Mouse (Mus musculus) brain, embryonic 18.5 days (tissue): ENCODE measurements at regions not wholly inside any gene's neighbourhood (a gene's known extent, or its start where the extent isn't known, plus 50 kb on each side); places are given as distances from the start of the nearest gene placed in this dataset.
"Not testable (repeated sequence)": the region's sequence is repeated elsewhere in the genome, so short reads cannot be mapped to it uniquely, and the experiment has no call there.

Source experiments
- DNase-seq: peaks from one replicate; pipeline ENCODE4 v3.0.0-alpha.2; 2012; ENCODE audit warnings: low read depth, low spot score

- DNase-seq: no peak
These were observed 100.6 kb downstream of the Vmn2r79 start for GRCm38 (mm10) chr7:87096500-87096899.

- DNase-seq: not testable (repeated sequence)
These were observed 103.7 kb downstream of the Vmn2r79 start for GRCm38 (mm10) chr7:87099611-87100010.

DNA sequence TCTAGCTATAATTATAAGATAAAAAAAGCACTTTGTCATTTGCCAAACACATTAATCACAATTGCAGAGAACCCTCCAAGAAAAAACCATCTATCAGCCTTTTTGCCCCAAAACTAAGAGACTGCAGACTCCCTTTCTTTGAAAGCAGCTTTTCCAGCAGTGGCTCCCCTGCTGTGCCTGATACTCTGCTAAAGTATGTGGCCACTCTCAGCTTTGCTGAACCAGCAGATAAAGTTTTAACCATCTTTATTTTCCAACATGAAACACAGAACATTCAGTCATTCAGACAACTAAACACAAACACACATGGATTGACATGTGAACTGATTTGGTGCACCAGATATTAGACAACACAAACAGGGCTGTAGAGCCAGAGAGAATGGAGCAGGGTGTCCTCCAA, 104.5 kb downstream of the Vmn2r79 start:
- DNase-seq: not testable (repeated sequence)

GRCm38 (mm10) chr7:87101281-87101680, 105.4 kb downstream of the Vmn2r79 start:
- not testable (repeated sequence) for DNase-seq

DNA sequence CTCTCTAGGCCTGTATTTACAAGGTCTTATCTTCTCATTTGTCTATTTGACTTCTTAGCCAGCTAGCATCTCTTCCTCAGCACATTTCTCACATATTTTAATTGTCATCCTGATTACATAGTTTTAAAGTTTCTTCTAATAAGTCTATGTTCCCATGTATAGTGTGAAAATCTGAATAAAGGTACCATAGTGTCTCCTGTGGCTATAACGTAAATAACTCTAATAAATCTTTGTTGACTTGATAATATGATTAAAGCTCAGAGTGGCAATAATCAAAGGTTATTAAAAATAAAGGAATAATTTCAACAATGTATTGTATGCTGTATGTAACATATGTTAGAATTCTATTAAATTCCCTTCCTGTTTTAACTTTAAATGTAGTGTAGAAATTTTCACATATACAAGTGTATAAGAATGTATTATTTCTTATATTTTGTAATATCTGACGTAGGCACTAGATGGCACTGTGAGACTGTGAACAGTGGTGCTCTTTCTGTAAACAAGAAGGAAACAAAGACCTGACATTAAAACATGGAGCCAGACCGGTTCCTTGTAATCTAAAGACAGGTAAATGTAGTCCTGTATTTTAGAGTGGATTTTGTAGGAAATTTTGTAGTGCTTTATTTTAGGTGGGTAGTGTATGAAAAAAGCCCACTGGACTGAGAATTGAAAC, 114.5 kb downstream of the Vmn2r79 start:
- DNase-seq: peak; percentile 46

GRCm38 (mm10) chr7:87110985-87111372, 115.1 kb downstream of the Vmn2r79 start:
- peak; percentile 2 for DNase-seq

DNA sequence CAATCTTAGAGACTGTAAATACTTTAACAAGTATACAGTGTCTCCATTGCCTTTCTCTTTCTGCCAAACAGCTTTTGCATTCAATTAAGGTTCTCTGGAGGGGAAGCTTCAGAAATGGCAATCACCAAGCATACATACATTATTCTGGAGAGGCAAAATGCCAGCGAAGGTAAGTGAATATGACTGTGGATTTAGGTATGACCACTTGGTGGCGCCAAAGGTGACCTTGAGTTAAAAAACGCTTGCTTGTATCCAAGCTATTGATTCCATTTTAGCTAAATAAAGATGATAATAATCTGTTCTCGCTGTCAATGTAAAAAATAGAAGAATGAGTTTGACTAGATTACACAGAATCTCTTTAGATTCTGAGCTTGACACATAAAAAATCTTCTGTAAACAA, 117.7 kb downstream of the Vmn2r79 start:
- peak; percentile 43 for DNase-seq

- DNase-seq: no peak
These were observed 123.4 kb upstream of the Nox4 start for GRCm38 (mm10) chr7:87122516-87122915.

GRCm38 (mm10) chr7:87145896-87146295, 100.0 kb upstream of the Nox4 start:
- no peak for DNase-seq

DNA sequence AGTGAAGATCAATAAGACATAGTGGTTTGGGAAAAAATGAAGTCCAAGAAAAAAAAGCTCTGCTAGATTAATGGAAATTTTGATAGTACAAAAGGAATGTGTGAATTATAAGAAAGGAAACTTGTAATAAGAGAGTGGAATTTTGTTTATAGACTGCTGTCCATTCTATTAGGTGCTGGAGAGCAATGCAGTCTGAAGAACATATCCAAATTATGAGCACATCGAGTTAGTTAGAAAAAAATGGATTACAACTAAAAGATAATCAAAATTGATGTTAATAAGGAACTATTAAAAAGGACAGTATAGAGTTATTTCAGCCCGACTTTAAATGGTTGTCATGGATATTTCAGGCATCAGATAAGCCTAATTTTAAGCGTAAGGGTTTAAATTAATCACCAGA, 98.2 kb upstream of the Nox4 start:
- DNase-seq: no peak

DNA sequence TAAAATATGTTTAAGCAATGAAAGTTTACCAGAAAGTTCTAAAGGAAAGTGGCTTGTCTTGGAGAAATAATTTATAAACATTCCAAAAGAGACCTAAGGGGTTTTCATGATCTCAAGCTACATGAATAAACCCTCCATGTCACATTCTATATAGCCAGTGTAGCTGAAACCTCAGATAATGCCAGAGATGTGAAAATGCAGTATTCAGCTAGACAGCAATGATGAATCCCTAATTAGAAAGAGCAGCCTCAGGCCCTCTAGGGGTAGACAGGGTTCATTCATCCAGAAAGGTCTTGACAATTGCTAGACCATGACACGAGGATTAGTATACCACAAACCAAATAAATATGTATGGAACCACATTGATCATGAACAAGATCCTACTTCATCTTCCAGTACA, 97.2 kb upstream of the Nox4 start:
- no peak for DNase-seq

- no peak for DNase-seq
These were observed 94.9 kb upstream of the Nox4 start for GRCm38 (mm10) chr7:87150991-87151390.

DNA sequence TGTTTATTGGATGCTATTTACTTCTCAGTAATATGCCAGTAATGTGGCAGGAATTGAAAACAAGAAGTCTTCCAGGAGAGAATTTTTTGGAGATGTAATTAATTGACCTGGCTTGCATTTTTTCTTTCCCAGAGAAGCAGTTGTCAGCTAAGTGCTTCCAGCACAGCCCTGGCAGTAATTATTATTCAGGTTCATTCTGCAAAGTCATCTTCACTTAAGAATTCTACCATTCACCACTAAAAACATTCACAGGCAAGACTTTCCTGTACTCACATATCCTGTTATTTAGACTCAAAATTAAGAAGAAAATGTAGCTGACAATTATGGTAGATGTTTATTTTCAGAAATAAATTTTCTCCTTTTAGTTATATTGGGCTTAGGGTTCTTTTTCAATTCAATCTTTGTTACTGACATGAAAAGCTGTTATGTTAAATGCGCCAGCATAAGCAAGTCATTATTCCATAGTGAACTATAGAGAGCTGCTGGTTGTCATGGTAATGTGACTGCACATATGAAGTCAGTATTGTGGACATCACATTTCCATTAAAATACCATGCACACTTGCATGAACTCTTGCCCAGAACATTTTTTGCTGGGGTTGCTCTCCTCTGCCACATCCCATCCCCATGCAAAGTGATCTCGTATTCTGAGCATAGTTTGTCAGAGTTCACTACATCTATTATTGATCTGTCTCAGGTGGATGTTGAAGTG, 59.3 kb upstream of the Nox4 start:
- DNase-seq: peak; percentile 26

DNA sequence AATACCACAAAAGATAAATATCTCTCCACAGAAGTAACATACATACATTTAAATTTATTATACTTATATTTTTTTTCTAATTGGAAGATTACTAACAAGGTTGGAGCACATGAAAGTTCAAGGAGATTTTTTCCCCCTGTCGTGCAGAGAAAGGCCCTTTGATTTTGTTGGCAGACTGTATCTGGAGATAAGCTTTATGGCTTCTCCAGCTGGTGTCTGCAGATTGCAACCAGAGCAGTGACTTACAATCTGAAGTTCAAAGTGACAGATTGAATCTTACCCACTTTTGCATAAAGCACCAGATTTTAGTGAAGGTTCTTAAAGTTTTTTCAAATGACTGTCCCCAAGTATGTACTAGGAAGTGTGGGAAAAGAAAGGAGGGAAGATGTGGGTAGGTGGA, 50.2 kb upstream of the Nox4 start:
- no peak for DNase-seq
